17 mouse cellular contexts compared by ENCODE assay signal in genomic region chr13:70509375-70510016, GRCm38 (mm10).
DNase-seq lines count a peak whose midpoint lies in the region; ATAC-seq and TF ChIP-seq lines count a peak whose summit lies in the region.
"Had no signal": no experiment of that assay in that cellular context is flagged by ENCODE, and none has a peak within 500 bp of the region (broad histone marks: within the 10 kb centered on the region; RNA-seq: fewer than 3 reads in every experiment).

No protein-coding gene starts in this region.

- 0 out of 2 replicates have a peak, but pooled peaks have one; percentile 30 for ATAC-seq in hindbrain, embryonic 11.5 days (ENCODE audit: low FRiP score)
- peak; percentile 55 for ATAC-seq in hindbrain, postnatal 0 days
- peak; percentile 60 for ATAC-seq in neural tube, embryonic 14.5 days (ENCODE audit: low read depth)
- ATAC-seq: intestine, embryonic 15.5 days; lung, postnatal 0 days had no signal

- H3K4me1 ChIP-seq in hindbrain, embryonic 11.5 days (replicated peaks; ENCODE audit: control insufficient read depth, insufficient read depth, low read length), result no peaks in the 10 kb centered on the region
- 0 out of 2 replicates have a peak, but pooled peaks cover 3% of the 10 kb centered on the region for H3K4me1 ChIP-seq in hindbrain, postnatal 0 days (ENCODE audit: insufficient read depth, low read length)
- H3K4me1 ChIP-seq in neural tube, embryonic 14.5 days (ENCODE audit: control insufficient read depth, insufficient read depth, low read length), result peaks cover 4% of the 10 kb centered on the region; the same call in 1 of the 2 replicates
- H3K4me1 ChIP-seq: embryonic facial prominence, embryonic 10.5 days; intestine, embryonic 15.5 days; limb, embryonic 13.5 days had no signal

- H3K36me3 ChIP-seq in hindbrain, embryonic 11.5 days (ENCODE audit: control insufficient read depth, insufficient read depth, low read length), result no peaks in the 10 kb centered on the region
- H3K36me3 ChIP-seq in hindbrain, postnatal 0 days (ENCODE audit: insufficient read depth, low read length), result no peaks in the 10 kb centered on the region
- no peaks in the 10 kb centered on the region for H3K36me3 ChIP-seq in neural tube, embryonic 14.5 days (ENCODE audit: control insufficient read depth, insufficient read depth, low read length)
- H3K36me3 ChIP-seq: embryonic facial prominence, embryonic 10.5 days; intestine, embryonic 15.5 days; limb, embryonic 13.5 days had no signal

- no peaks in the 10 kb centered on the region for H3K9me3 ChIP-seq in hindbrain, embryonic 11.5 days (ENCODE audit: control insufficient read depth, low read length)
- no peaks in the 10 kb centered on the region for H3K9me3 ChIP-seq in hindbrain, postnatal 0 days (ENCODE audit: low read length)
- no peaks in the 10 kb centered on the region for H3K9me3 ChIP-seq in neural tube, embryonic 14.5 days (ENCODE audit: control insufficient read depth, low read length)
- H3K9me3 ChIP-seq: embryonic facial prominence, embryonic 10.5 days; intestine, embryonic 15.5 days; limb, embryonic 13.5 days had no signal

- no peak overlapping the region for H3K9ac ChIP-seq in hindbrain, embryonic 11.5 days (ENCODE audit: low read depth, low read length)
- H3K9ac ChIP-seq in hindbrain, postnatal 0 days (replicated peaks; ENCODE audit: low read length), result no peak overlapping the region
- no peak overlapping the region for H3K9ac ChIP-seq in neural tube, embryonic 14.5 days (replicated peaks; ENCODE audit: low read depth, low read length)
- H3K9ac ChIP-seq: intestine, embryonic 15.5 days; limb, embryonic 13.5 days; liver, embryonic 14.5 days had no signal

- DNase-seq in layer of hippocampus, adult 2 months (ENCODE audit: low spot score in 2 of 2), result no peak
- no peak for DNase-seq in layer of hippocampus, postnatal 36 days
- DNase-seq in hindbrain, embryonic 11.5 days (ENCODE audit: low spot score), result no peak
- DNase-seq in hindbrain, postnatal 0 days (ENCODE audit: low spot score), result peak; percentile 21
- no peak for DNase-seq in left cerebral cortex, postnatal 36 days (ENCODE audit: low spot score in 2 of 2)
- DNase-seq in embryo, embryonic 9.5 days (ENCODE audit: extremely low spot score), result no peak
- DNase-seq: cerebellum, postnatal 36 days; gastrocnemius, postnatal 36 days; heart, postnatal 14 days; right cerebral cortex, postnatal 14 days had no signal

- H3K27ac ChIP-seq in layer of hippocampus, adult 2 months, result peak overlapping the region; percentile 36; the same call in 1 of the 2 replicates
- 0 out of 2 replicates have a peak overlapping the region, but pooled peaks have one; percentile 17 for H3K27ac ChIP-seq in hindbrain, embryonic 11.5 days (ENCODE audit: low read depth, low read length)
- no peak overlapping the region for H3K27ac ChIP-seq in hindbrain, postnatal 0 days
- no peak overlapping the region for H3K27ac ChIP-seq in neural tube, embryonic 14.5 days (ENCODE audit: low read depth, low read length)
- H3K27ac ChIP-seq: embryonic facial prominence, embryonic 10.5 days; intestine, embryonic 15.5 days; limb, embryonic 13.5 days; liver, embryonic 14.5 days had no signal

- no peak for TF ChIP-seq CTCF in layer of hippocampus, adult 2 months (conservative IDR thresholded peaks at IDR 0.05)
- TF ChIP-seq CTCF in hindbrain, postnatal 0 days (IDR thresholded peaks at IDR 0.05; ENCODE audit: low read depth), result no peak

- no peaks in the 10 kb centered on the region for H3K27me3 ChIP-seq in hindbrain, embryonic 11.5 days (ENCODE audit: control insufficient read depth, insufficient read depth, low read length)
- no peaks in the 10 kb centered on the region for H3K27me3 ChIP-seq in hindbrain, postnatal 0 days (ENCODE audit: insufficient read depth, low read length)
- no peaks in the 10 kb centered on the region for H3K27me3 ChIP-seq in neural tube, embryonic 14.5 days (ENCODE audit: control insufficient read depth, insufficient read depth, low read length)
- H3K27me3 ChIP-seq: intestine, embryonic 15.5 days; limb, embryonic 13.5 days had no signal

- no peak overlapping the region for H3K4me3 ChIP-seq in layer of hippocampus, adult 2 months
- H3K4me3 ChIP-seq in hindbrain, embryonic 11.5 days (ENCODE audit: low read depth, low read length), result no peak overlapping the region
- no peak overlapping the region for H3K4me3 ChIP-seq in hindbrain, postnatal 0 days (ENCODE audit: low read length)
- no peak overlapping the region for H3K4me3 ChIP-seq in neural tube, embryonic 14.5 days (ENCODE audit: low read depth, low read length)
- H3K4me3 ChIP-seq: embryonic facial prominence, embryonic 10.5 days; intestine, embryonic 15.5 days; limb, embryonic 13.5 days had no signal

- intact Hi-C loops in left cerebral cortex, postnatal 36 days (cut with DNase I), result loop anchor here (10.0 kb wide), 1 partner anchor 235 kb away; no protein-coding TSS in a partner anchor

- H3K4me2 ChIP-seq in hindbrain, embryonic 11.5 days (replicated peaks; ENCODE audit: low read depth, low read length), result no peak overlapping the region
- no peak overlapping the region for H3K4me2 ChIP-seq in hindbrain, postnatal 0 days (ENCODE audit: low read depth, low read length)
- no peak overlapping the region for H3K4me2 ChIP-seq in neural tube, embryonic 14.5 days (ENCODE audit: low read depth, low read length)
- H3K4me2 ChIP-seq: heart, embryonic 11.5 days; intestine, embryonic 15.5 days; limb, embryonic 13.5 days had no signal

- WGBS in hindbrain, embryonic 11.5 days, result 81% methylated on average over 8 of the region's 8 CpGs
- 38% methylated on average over 8 of the region's 8 CpGs for WGBS in hindbrain, postnatal 0 days
- 53% methylated on average over 8 of the region's 8 CpGs for WGBS in neural tube, embryonic 14.5 days

Comparison
In these comparisons a context has a peak if more than half of its experiments do, and no peak if none do; other contexts are left out.
1. H3K27ac ChIP-seq: peak in layer of hippocampus, adult 2 months (single experiment) and hindbrain, embryonic 11.5 days (single experiment); none in hindbrain, postnatal 0 days (single experiment) and neural tube, embryonic 14.5 days (single experiment).
2. Peak in every context shown above with its lines, with median percentiles within 50 percentile points of each other: ATAC-seq.